18 mouse cellular contexts compared by ENCODE assay signal in genomic region chr19:53886576-53887370, GRCm38 (mm10). TPM values are rescaled to one million over a fixed set of nuclear protein-coding genes. Genes with fewer than 3 reads are reported as not detected.
DNase-seq lines count a peak whose midpoint lies in the region; ATAC-seq and TF ChIP-seq lines count a peak whose summit lies in the region.
"Had no signal": no experiment of that assay in that cellular context is flagged by ENCODE, and none has a peak within 500 bp of the region (broad histone marks: within the 10 kb centered on the region; RNA-seq: fewer than 3 reads in every experiment).

No protein-coding gene starts in this region.

- H3K9ac ChIP-seq in forebrain, embryonic 11.5 days (ENCODE audit: low read length) = no peak overlapping the region
- no peak overlapping the region for H3K9ac ChIP-seq in forebrain, embryonic 13.5 days
- peak overlapping the region; percentile 4; the same call in 1 of the 2 replicates for H3K9ac ChIP-seq in liver, embryonic 12.5 days
- H3K9ac ChIP-seq in midbrain, embryonic 15.5 days = no peak overlapping the region
- H3K9ac ChIP-seq: hindbrain, embryonic 14.5 days; neural tube, embryonic 12.5 days had no signal

- H3K36me3 ChIP-seq in forebrain, embryonic 11.5 days (ENCODE audit: control insufficient read depth, insufficient read depth, low read length) = no peaks in the 10 kb centered on the region
- no peaks in the 10 kb centered on the region for H3K36me3 ChIP-seq in forebrain, embryonic 13.5 days (ENCODE audit: poor library complexity, severe bottlenecking)
- no peaks in the 10 kb centered on the region for H3K36me3 ChIP-seq in liver, embryonic 12.5 days
- no peaks in the 10 kb centered on the region for H3K36me3 ChIP-seq in midbrain, embryonic 15.5 days (replicated peaks)
- H3K36me3 ChIP-seq: neural tube, embryonic 12.5 days had no signal

- intact Hi-C loops in gastrocnemius, adult 2 months (cut with DNase I) = no loop called here

- no peak overlapping the region for H3K4me2 ChIP-seq in forebrain, embryonic 11.5 days (ENCODE audit: low read depth, low read length, severe bottlenecking)
- no peak overlapping the region for H3K4me2 ChIP-seq in forebrain, embryonic 13.5 days
- H3K4me2 ChIP-seq in liver, embryonic 12.5 days = peak overlapping the region; percentile 32
- no peak overlapping the region for H3K4me2 ChIP-seq in midbrain, embryonic 15.5 days
- H3K4me2 ChIP-seq: heart, embryonic 11.5 days; hindbrain, embryonic 14.5 days; neural tube, embryonic 12.5 days had no signal

- no peaks in the 10 kb centered on the region for H3K9me3 ChIP-seq in forebrain, embryonic 11.5 days (ENCODE audit: control insufficient read depth, low read length)
- no peaks in the 10 kb centered on the region for H3K9me3 ChIP-seq in forebrain, embryonic 13.5 days (replicated peaks)
- H3K9me3 ChIP-seq in liver, embryonic 12.5 days (replicated peaks) = no peaks in the 10 kb centered on the region
- no peaks in the 10 kb centered on the region for H3K9me3 ChIP-seq in midbrain, embryonic 15.5 days
- H3K9me3 ChIP-seq: neural tube, embryonic 12.5 days had no signal

- 0 out of 2 replicates have a peak, but pooled peaks cover 2% of the 10 kb centered on the region for H3K4me1 ChIP-seq in forebrain, embryonic 11.5 days (replicated peaks; ENCODE audit: control insufficient read depth, insufficient read depth, low read length)
- H3K4me1 ChIP-seq in forebrain, embryonic 13.5 days = peaks cover 9% of the 10 kb centered on the region
- H3K4me1 ChIP-seq in liver, embryonic 12.5 days = peaks cover 70% of the 10 kb centered on the region
- H3K4me1 ChIP-seq in midbrain, embryonic 15.5 days = peaks cover 6% of the 10 kb centered on the region; the same call in 1 of the 2 replicates

- H3K4me3 ChIP-seq in forebrain, embryonic 11.5 days (ENCODE audit: low read depth, low read length) = no peak overlapping the region
- H3K4me3 ChIP-seq in forebrain, embryonic 13.5 days = no peak overlapping the region
- no peak overlapping the region for H3K4me3 ChIP-seq in liver, embryonic 12.5 days
- no peak overlapping the region for H3K4me3 ChIP-seq in midbrain, embryonic 15.5 days
- H3K4me3 ChIP-seq in gastrocnemius, adult 2 months = no peak overlapping the region
- H3K4me3 ChIP-seq: neural tube, embryonic 12.5 days had no signal

- H3K27ac ChIP-seq in forebrain, embryonic 11.5 days (ENCODE audit: low read depth, low read length) = no peak overlapping the region
- no peak overlapping the region for H3K27ac ChIP-seq in forebrain, embryonic 13.5 days
- H3K27ac ChIP-seq in liver, embryonic 12.5 days = peak overlapping the region; percentile 83
- H3K27ac ChIP-seq in midbrain, embryonic 15.5 days = no peak overlapping the region
- no peak overlapping the region for H3K27ac ChIP-seq in gastrocnemius, adult 2 months
- H3K27ac ChIP-seq: hindbrain, embryonic 14.5 days; neural tube, embryonic 12.5 days; stomach, postnatal 0 days had no signal

- 96% methylated on average over 10 of the region's 10 CpGs for WGBS in forebrain, embryonic 11.5 days
- WGBS in forebrain, embryonic 13.5 days = 92% methylated on average over 10 of the region's 10 CpGs
- 37% methylated on average over 10 of the region's 10 CpGs for WGBS in liver, embryonic 12.5 days (ENCODE audit: insufficient replicate concordance)
- 88% methylated on average over 10 of the region's 10 CpGs for WGBS in midbrain, embryonic 15.5 days

- DNase-seq in forebrain, embryonic 11.5 days (ENCODE audit: low spot score) = peak; percentile 35
- DNase-seq in cerebellum, adult 9-11 months = peak; percentile 47
- DNase-seq in thymus, postnatal 10 days (ENCODE audit: low spot score in 2 of 2) = peak; percentile 61
- no peak for DNase-seq in urinary bladder, postnatal 14 days (ENCODE audit: low spot score)
- DNase-seq in gastrocnemius, adult 2 months = no peak
- DNase-seq: B cell, adult 2 months; embryo, embryonic 11 days; gastrocnemius, postnatal 10 days; kidney, adult 9 months; lung, postnatal 10 days; midbrain, embryonic 14.5 days had no signal

- TF ChIP-seq CTCF in gastrocnemius, adult 2 months (IDR thresholded peaks at IDR 0.05) = no peak

- ATAC-seq in forebrain, embryonic 11.5 days (replicated peaks; ENCODE audit: low FRiP score) = no peak
- ATAC-seq in forebrain, embryonic 13.5 days = no peak
- ATAC-seq in liver, embryonic 12.5 days = peak; percentile 73
- ATAC-seq in midbrain, embryonic 15.5 days (replicated peaks) = no peak

- H3K27me3 ChIP-seq in forebrain, embryonic 11.5 days (ENCODE audit: control insufficient read depth, insufficient read depth, low read length) = no peaks in the 10 kb centered on the region
- H3K27me3 ChIP-seq in forebrain, embryonic 13.5 days = no peaks in the 10 kb centered on the region
- H3K27me3 ChIP-seq in liver, embryonic 12.5 days (replicated peaks) = no peaks in the 10 kb centered on the region
- no peaks in the 10 kb centered on the region for H3K27me3 ChIP-seq in midbrain, embryonic 15.5 days (replicated peaks)
- H3K27me3 ChIP-seq: neural tube, embryonic 12.5 days had no signal

RNA-seq across cellular contexts. Expression of gene Pdcd4, which starts 5.3 kb away (rescaled TPM):
- polyA plus RNA-seq in forebrain, embryonic 11.5 days (2014; fragmentation: Nextera tagmentation; extraction: Ambion mirVana) = 84.0 and 90.6 TPM in 2 replicates
- polyA plus RNA-seq in forebrain, embryonic 13.5 days (2015; fragmentation: Nextera tagmentation; extraction: Ambion mirVana) = 110 and 115 TPM in 2 replicates
- 24.2 and 24.4 TPM in 2 replicates for polyA plus RNA-seq in liver, embryonic 12.5 days (2016; fragmentation: Nextera tagmentation; extraction: Ambion mirVana)
- 59.7 and 64.9 TPM in 2 replicates for polyA plus RNA-seq in midbrain, embryonic 15.5 days (2015; fragmentation: Nextera tagmentation; extraction: Ambion mirVana)
- total RNA-seq in gastrocnemius, adult 2 months (2021) = 10 to 100 TPM; 14.8 to 16.8 TPM

RNA-seq across cellular contexts. Expression of gene Shoc2, which starts 57.3 kb away (rescaled TPM):
- 82.5 and 85.8 TPM in 2 replicates for polyA plus RNA-seq in forebrain, embryonic 11.5 days (2014; fragmentation: Nextera tagmentation; extraction: Ambion mirVana)
- 55.7 and 59.6 TPM in 2 replicates for polyA plus RNA-seq in forebrain, embryonic 13.5 days (2015; fragmentation: Nextera tagmentation; extraction: Ambion mirVana)
- polyA plus RNA-seq in liver, embryonic 12.5 days (2016; fragmentation: Nextera tagmentation; extraction: Ambion mirVana) = 26.4 and 27.1 TPM in 2 replicates
- polyA plus RNA-seq in midbrain, embryonic 15.5 days (2015; fragmentation: Nextera tagmentation; extraction: Ambion mirVana) = 56.9 and 60.6 TPM in 2 replicates
- 10 to 100 TPM; 24.0 to 28.3 TPM for total RNA-seq in gastrocnemius, adult 2 months (2021)

RNA-seq across cellular contexts. Expression of gene Bbip1, which starts 57.7 kb away (rescaled TPM):
- 127 and 138 TPM in 2 replicates for polyA plus RNA-seq in forebrain, embryonic 11.5 days (2014; fragmentation: Nextera tagmentation; extraction: Ambion mirVana)
- 146 and 153 TPM in 2 replicates for polyA plus RNA-seq in forebrain, embryonic 13.5 days (2015; fragmentation: Nextera tagmentation; extraction: Ambion mirVana)
- polyA plus RNA-seq in liver, embryonic 12.5 days (2016; fragmentation: Nextera tagmentation; extraction: Ambion mirVana) = 64.0 and 65.8 TPM in 2 replicates
- 116 and 123 TPM in 2 replicates for polyA plus RNA-seq in midbrain, embryonic 15.5 days (2015; fragmentation: Nextera tagmentation; extraction: Ambion mirVana)
- total RNA-seq in gastrocnemius, adult 2 months (2021) = 10 to 100 TPM; 33.3 to 40.6 TPM

Comparison
In these comparisons a context has a peak if more than half of its experiments do, and no peak if none do; other contexts are left out.
1. DNase-seq: peak in forebrain, embryonic 11.5 days (single experiment), cerebellum, adult 9-11 months (single experiment) and thymus, postnatal 10 days (2 of 2); none in urinary bladder, postnatal 14 days (single experiment) and gastrocnemius, adult 2 months (single experiment).